Mouse (Mus musculus) liver, embryonic 18 days (tissue): Measurements from ENCODE around the gene Gm10160. TPM values are rescaled to one million over a fixed set of nuclear protein-coding genes. Genes with fewer than 3 reads are reported as not detected.

Experiments
- polyA plus RNA-seq: library from polyadenylated mRNA; depleted of rRNA; stranded (reverse); fragments of >200 nt; gene quantifications from 2 replicates; pipeline ENCODE4 v1.2.3, GENCODE M21; 2012; rRNA removed

Gm10160 gene
- not detected in 2 replicates for polyA plus RNA-seq

GRCm38 (mm10) chr7:81855694-81856093, at the start of gene Gm10160:
Gene Gm10160, minus strand, starts transcription at chr7:81855794.

GRCm38 (mm10) chr7:81858968-81859721, 3.6 kb upstream of the Gm10160 start, which contains the start of gene Tm6sf1:
Gene Tm6sf1, plus strand, starts transcription at chr7:81859001.

GRCm38 (mm10) chr7:81829379-81829894, 26.2 kb downstream of the Gm10160 start, which contains the start of gene Btbd1:
Gene Btbd1, minus strand, starts transcription at chr7:81829431.

Other genes starting within 250 kb of the Gm10160 start
- gene Homer2, start 148.3 kb downstream of the Gm10160 start, polyA plus RNA-seq, result 4.4 and 4.8 TPM in 2 replicates
- gene Ramac, start 92.9 kb downstream of the Gm10160 start, polyA plus RNA-seq, result 27.6 and 28.5 TPM in 2 replicates
- 21.2 and 23.0 TPM in 2 replicates for gene 3110040N11Rik, start 66.3 kb downstream of the Gm10160 start, polyA plus RNA-seq
- 13.6 and 13.8 TPM in 2 replicates for gene Btbd1, start 26.4 kb downstream of the Gm10160 start, polyA plus RNA-seq
- 16.7 and 18.6 TPM in 2 replicates for gene Tm6sf1, start 3.2 kb upstream of the Gm10160 start, polyA plus RNA-seq
- gene Hdgfl3, start 78.7 kb upstream of the Gm10160 start, polyA plus RNA-seq, result 0.22 and 0.28 TPM in 2 replicates
- gene Bnc1, start 136.5 kb upstream of the Gm10160 start, polyA plus RNA-seq, result 0.30 and 0.31 TPM in 2 replicates